Mouse (Mus musculus) T-cell, adult 66 days (primary cell): Measurements from ENCODE around the gene Tmem183a. TPM values are rescaled to one million over a fixed set of nuclear protein-coding genes. Genes with fewer than 3 reads are reported as not detected.

ENCODE experiments used
- total RNA-seq, 2 experiments: library from RNA; stranded (reverse); gene quantifications; 3 replicates in 1 of 2; 4 replicates in 1 of 2; pipeline ENCODE4 v1.2.4; 2023

Gene Tmem183a
- 10 to 100 TPM; 68.8 to 73.0 TPM for total RNA-seq

GRCm38 (mm10) chr1:134361857-134362212 is at the start of gene Tmem183a:
Gene Tmem183a, minus strand, starts transcription at chr1:134361979.

GRCm38 (mm10) chr1:134405509-134406413 is 44.0 kb upstream of the Tmem183a start, which contains the start of gene Cyb5r1:
Gene Cyb5r1, plus strand, starts transcription at chr1:134405559.

GRCm38 (mm10) chr1:134385666-134386065 is 23.9 kb upstream of the Tmem183a start, which contains the start of gene 4933406M09Rik:
Gene 4933406M09Rik, plus strand, starts transcription at chr1:134385940.

DNA sequence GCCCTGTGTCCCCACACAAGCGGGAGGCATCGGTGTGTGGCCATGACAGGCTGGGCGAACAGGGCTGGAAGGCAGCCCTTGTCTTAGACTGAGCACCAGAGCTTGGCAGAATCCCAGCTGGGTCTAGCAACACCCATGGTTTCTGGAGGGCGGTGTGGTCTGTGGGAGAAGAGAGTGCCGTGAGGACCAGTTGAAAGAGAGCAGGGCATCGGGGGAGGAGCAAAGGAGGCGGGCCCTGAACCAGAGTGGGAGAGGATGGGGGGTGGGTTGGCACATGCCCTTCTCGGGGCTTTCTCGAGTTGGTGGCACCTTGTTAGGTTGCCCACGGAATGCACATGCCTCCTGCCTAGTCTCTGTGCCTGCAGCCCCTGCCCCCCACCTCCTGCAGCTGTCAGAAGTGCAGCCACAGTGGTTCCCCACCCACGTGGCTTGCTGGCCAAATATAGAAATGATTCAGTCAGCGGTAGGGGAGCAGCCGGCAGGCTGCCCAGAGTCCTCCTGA is 29.0 kb downstream of the Tmem183a start, which contains the start of gene Ppfia4:
Ppfia4 (minus strand) TSS at position 159 of the 502 bp plus-strand sequence.

Other genes with a start within 250 kb of the Tmem183a start
- gene Chil1, start 179.8 kb downstream of the Tmem183a start, total RNA-seq: not detected
- gene Mybph, start 168.5 kb downstream of the Tmem183a start, total RNA-seq: not detected
- gene Adora1, start 126.5 kb downstream of the Tmem183a start, total RNA-seq: not detected
- gene Myog, start 72.0 kb downstream of the Tmem183a start, total RNA-seq: not detected
- 1 to 10 TPM in 1 of 2 experiments, under 1 TPM in 1; 0.95 to 1.1 TPM for gene Ppfia4, start 29.1 kb downstream of the Tmem183a start, total RNA-seq
- gene 4933406M09Rik, start 24.0 kb upstream of the Tmem183a start, total RNA-seq: not detected
- gene Cyb5r1, start 43.6 kb upstream of the Tmem183a start, total RNA-seq: 10 to 100 TPM; 12.5 to 14.6 TPM
- gene Adipor1, start 53.4 kb upstream of the Tmem183a start, total RNA-seq: 10 to 100 TPM; 72.0 to 74.4 TPM
- gene Klhl12, start 93.6 kb upstream of the Tmem183a start, total RNA-seq: 10 to 100 TPM; 38.6 to 43.2 TPM
- 10 to 100 TPM; 29.0 to 32.3 TPM for gene Rabif, start 132.7 kb upstream of the Tmem183a start, total RNA-seq
- not detected for gene Mgat4e, start 187.7 kb upstream of the Tmem183a start, total RNA-seq
- gene Kdm5b, start 198.2 kb upstream of the Tmem183a start, total RNA-seq: 10 to 100 TPM; 63.5 to 66.2 TPM